Comparison of ENCODE assay signal across 20 mouse cellular contexts in the genomic region with DNA sequence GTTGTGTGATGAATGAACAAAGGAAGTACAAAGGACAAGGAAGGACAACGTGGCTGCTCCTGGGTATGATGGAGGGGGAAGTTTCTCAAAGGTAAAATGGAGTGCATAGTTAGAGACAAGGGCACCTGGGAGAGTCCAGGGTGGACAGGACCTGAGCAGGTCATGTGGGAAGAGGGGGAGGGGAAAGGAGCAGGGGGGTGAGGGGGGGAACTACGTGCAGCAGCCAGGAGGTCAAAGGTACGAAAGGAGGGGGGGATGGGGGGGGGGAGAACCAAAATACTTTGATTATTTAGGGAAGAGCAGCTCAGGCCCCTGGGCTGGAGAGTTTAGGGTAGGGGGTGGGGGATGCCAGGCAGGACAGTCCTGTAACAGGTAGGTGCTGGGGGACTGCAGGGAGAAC. TPM values are rescaled to one million over a fixed set of nuclear protein-coding genes. Genes with fewer than 3 reads are reported as not detected.
A peak's percentile ranks its signal among the peaks of the same experiment; 100 is the strongest.
DNase-seq lines count a peak whose midpoint lies in the region; ATAC-seq and TF ChIP-seq lines count a peak whose summit lies in the region.
"Had no signal": no experiment of that assay in that cellular context is flagged by ENCODE, and none has a peak within 500 bp of the region (broad histone marks: within the 10 kb centered on the region; RNA-seq: fewer than 3 reads in every experiment).

No protein-coding gene starts in this region.

- intact Hi-C loops in left cerebral cortex, postnatal 25 days (cut with DNase I), result no loop called here

- no peak for ATAC-seq in forebrain, embryonic 13.5 days
- no peak for ATAC-seq in forebrain, embryonic 12.5 days (ENCODE audit: low FRiP score)
- ATAC-seq in lung, embryonic 14.5 days (ENCODE audit: insufficient read depth), result peak; percentile 54; the same call in 1 of the 2 replicates
- ATAC-seq in liver, embryonic 11.5 days (replicated peaks; ENCODE audit: low FRiP score), result peak; percentile 31; the same call in 1 of the 2 replicates
- ATAC-seq in liver, embryonic 16.5 days (ENCODE audit: low read depth), result peak; percentile 50
- ATAC-seq: intestine, postnatal 0 days; Patski had no signal

- no peak overlapping the region for H3K4me3 ChIP-seq in forebrain, embryonic 13.5 days
- H3K4me3 ChIP-seq in forebrain, embryonic 12.5 days (replicated peaks), result no peak overlapping the region
- H3K4me3 ChIP-seq in lung, embryonic 14.5 days (ENCODE audit: low read depth, low read length), result no peak overlapping the region
- no peak overlapping the region for H3K4me3 ChIP-seq in liver, embryonic 11.5 days (ENCODE audit: low read depth, low read length)
- H3K4me3 ChIP-seq in liver, embryonic 16.5 days (ENCODE audit: low read depth, low read length), result no peak overlapping the region
- H3K4me3 ChIP-seq: embryonic facial prominence, embryonic 12.5 days; left cerebral cortex, adult 2 months; neural tube, embryonic 13.5 days; stomach, embryonic 15.5 days had no signal

- H3K36me3 ChIP-seq in forebrain, embryonic 13.5 days (ENCODE audit: poor library complexity, severe bottlenecking), result no peaks in the 10 kb centered on the region
- no peaks in the 10 kb centered on the region for H3K36me3 ChIP-seq in forebrain, embryonic 12.5 days (replicated peaks)
- no peaks in the 10 kb centered on the region for H3K36me3 ChIP-seq in lung, embryonic 14.5 days (ENCODE audit: insufficient read depth)
- H3K36me3 ChIP-seq in liver, embryonic 11.5 days (ENCODE audit: control insufficient read depth, insufficient read depth, low read length), result no peaks in the 10 kb centered on the region
- H3K36me3 ChIP-seq in liver, embryonic 16.5 days (ENCODE audit: control insufficient read depth, insufficient read depth), result no peaks in the 10 kb centered on the region
- H3K36me3 ChIP-seq: embryonic facial prominence, embryonic 12.5 days; neural tube, embryonic 13.5 days; stomach, embryonic 15.5 days had no signal

- WGBS in forebrain, embryonic 13.5 days, result 45% methylated on average over 3 of the region's 3 CpGs
- 54% methylated on average over 3 of the region's 3 CpGs for WGBS in forebrain, embryonic 12.5 days
- 31% methylated on average over 3 of the region's 3 CpGs for WGBS in lung, embryonic 14.5 days
- WGBS in liver, embryonic 11.5 days, result 35% methylated on average over 3 of the region's 3 CpGs
- 19% methylated on average over 2 of the region's 3 CpGs for WGBS in liver, embryonic 16.5 days (ENCODE audit: insufficient replicate concordance)

- peak overlapping the region; percentile 30; the same call in 1 of the 2 replicates for H3K4me2 ChIP-seq in forebrain, embryonic 13.5 days
- no peak overlapping the region for H3K4me2 ChIP-seq in forebrain, embryonic 12.5 days
- no peak overlapping the region for H3K4me2 ChIP-seq in lung, embryonic 14.5 days
- no peak overlapping the region for H3K4me2 ChIP-seq in liver, embryonic 11.5 days
- no peak overlapping the region for H3K4me2 ChIP-seq in liver, embryonic 16.5 days (ENCODE audit: low read depth, low read length)
- H3K4me2 ChIP-seq: embryonic facial prominence, embryonic 12.5 days; midbrain, embryonic 11.5 days; neural tube, embryonic 13.5 days; stomach, embryonic 15.5 days had no signal

- H3K4me1 ChIP-seq in forebrain, embryonic 13.5 days, result peaks cover 6% of the 10 kb centered on the region
- H3K4me1 ChIP-seq in forebrain, embryonic 12.5 days, result peaks cover 8% of the 10 kb centered on the region; the same call in 1 of the 2 replicates
- H3K4me1 ChIP-seq in lung, embryonic 14.5 days (ENCODE audit: insufficient read depth), result no peaks in the 10 kb centered on the region; the same call in 1 of the 2 replicates
- H3K4me1 ChIP-seq in liver, embryonic 11.5 days (replicated peaks; ENCODE audit: control insufficient read depth, insufficient read depth, low read length), result no peaks in the 10 kb centered on the region
- H3K4me1 ChIP-seq in liver, embryonic 16.5 days (ENCODE audit: control insufficient read depth, low read depth, low read length), result no peaks in the 10 kb centered on the region
- H3K4me1 ChIP-seq: embryonic facial prominence, embryonic 12.5 days; neural tube, embryonic 13.5 days; stomach, embryonic 15.5 days had no signal

- DNase-seq in lung, embryonic 14.5 days, result no peak
- DNase-seq in lung, postnatal 14 days, result no peak
- no peak for DNase-seq in liver, embryonic 11.5 days (ENCODE audit: low spot score)
- DNase-seq in adrenal gland, postnatal 10 days, result no peak
- DNase-seq in left cerebral cortex, postnatal 25 days (ENCODE audit: low spot score in 2 of 2), result no peak
- DNase-seq: cerebellum, adult 11-12 months; cerebellum, adult 9-11 months; embryo, embryonic 11 days; thymus, postnatal 14 days had no signal

- H3K27ac ChIP-seq in forebrain, embryonic 13.5 days, result no peak overlapping the region
- no peak overlapping the region for H3K27ac ChIP-seq in forebrain, embryonic 12.5 days
- no peak overlapping the region for H3K27ac ChIP-seq in lung, embryonic 14.5 days (ENCODE audit: low read depth)
- no peak overlapping the region for H3K27ac ChIP-seq in liver, embryonic 11.5 days (ENCODE audit: low read depth, low read length)
- H3K27ac ChIP-seq in liver, embryonic 16.5 days (ENCODE audit: low read length), result no peak overlapping the region
- H3K27ac ChIP-seq: embryonic facial prominence, embryonic 12.5 days; hindbrain, postnatal 0 days; left cerebral cortex, adult 2 months; neural tube, embryonic 13.5 days; stomach, embryonic 15.5 days had no signal

- H3K9me3 ChIP-seq in forebrain, embryonic 13.5 days (replicated peaks), result no peaks in the 10 kb centered on the region
- no peaks in the 10 kb centered on the region for H3K9me3 ChIP-seq in forebrain, embryonic 12.5 days
- no peaks in the 10 kb centered on the region for H3K9me3 ChIP-seq in lung, embryonic 14.5 days (ENCODE audit: low read depth, low read length)
- no peaks in the 10 kb centered on the region for H3K9me3 ChIP-seq in liver, embryonic 11.5 days (ENCODE audit: control insufficient read depth, low read length)
- no peaks in the 10 kb centered on the region for H3K9me3 ChIP-seq in liver, embryonic 16.5 days (replicated peaks; ENCODE audit: control insufficient read depth, low read length)
- H3K9me3 ChIP-seq: embryonic facial prominence, embryonic 12.5 days; neural tube, embryonic 13.5 days; stomach, embryonic 15.5 days had no signal

- H3K27me3 ChIP-seq in forebrain, embryonic 13.5 days, result no peaks in the 10 kb centered on the region
- no peaks in the 10 kb centered on the region for H3K27me3 ChIP-seq in forebrain, embryonic 12.5 days
- no peaks in the 10 kb centered on the region for H3K27me3 ChIP-seq in lung, embryonic 14.5 days (ENCODE audit: insufficient read depth, low read length)
- H3K27me3 ChIP-seq in liver, embryonic 11.5 days (replicated peaks; ENCODE audit: control insufficient read depth, insufficient read depth, low read length), result no peaks in the 10 kb centered on the region
- no peaks in the 10 kb centered on the region for H3K27me3 ChIP-seq in liver, embryonic 16.5 days (ENCODE audit: control insufficient read depth, insufficient read depth, low read depth, low read length)
- H3K27me3 ChIP-seq: embryonic facial prominence, embryonic 12.5 days; neural tube, embryonic 13.5 days; Patski; stomach, embryonic 15.5 days had no signal

- H3K9ac ChIP-seq in forebrain, embryonic 13.5 days, result no peak overlapping the region
- H3K9ac ChIP-seq in forebrain, embryonic 12.5 days, result no peak overlapping the region
- H3K9ac ChIP-seq in lung, embryonic 14.5 days, result no peak overlapping the region
- no peak overlapping the region for H3K9ac ChIP-seq in liver, embryonic 11.5 days (ENCODE audit: low read depth, low read length)
- H3K9ac ChIP-seq in liver, embryonic 16.5 days (ENCODE audit: low read depth, low read length), result no peak overlapping the region
- H3K9ac ChIP-seq: embryonic facial prominence, embryonic 12.5 days; neural tube, embryonic 13.5 days; stomach, embryonic 15.5 days had no signal

- TF ChIP-seq CTCF in lung, embryonic 14.5 days (IDR thresholded peaks at IDR 0.05; ENCODE audit: low read depth), result no peak

RNA-seq across cellular contexts. Expression of a gene that starts 39.8 kb away (rescaled TPM):
- polyA plus RNA-seq in forebrain, embryonic 13.5 days (2015; fragmentation: Nextera tagmentation; extraction: Ambion mirVana), result 167 and 177 TPM in 2 replicates
- polyA plus RNA-seq in forebrain, embryonic 12.5 days (2016; fragmentation: Nextera tagmentation; extraction: Ambion mirVana), result 167 and 183 TPM in 2 replicates
- 163 and 169 TPM in 2 replicates for polyA plus RNA-seq in lung, embryonic 14.5 days (2014; fragmentation: Nextera tagmentation; extraction: Ambion mirVana)
- 163 and 175 TPM in 2 replicates for polyA plus RNA-seq in liver, embryonic 11.5 days (2014; fragmentation: Nextera tagmentation; extraction: Ambion mirVana)
- 63.5 and 65.7 TPM in 2 replicates for polyA plus RNA-seq in liver, embryonic 16.5 days (2015; fragmentation: Nextera tagmentation; extraction: Ambion mirVana)
- 100 to 1,000 TPM; 146 to 159 TPM for total RNA-seq in adrenal gland, postnatal 10 days (2021)
- 100 to 1,000 TPM; 167 to 190 TPM for total RNA-seq in left cerebral cortex, postnatal 25 days (2021)

Comparison
In these comparisons a context has a peak if more than half of its experiments do, and no peak if none do; other contexts are left out.
1. ATAC-seq: peak in lung, embryonic 14.5 days (single experiment), liver, embryonic 11.5 days (single experiment) and liver, embryonic 16.5 days (single experiment); none in forebrain, embryonic 13.5 days (single experiment) and forebrain, embryonic 12.5 days (single experiment).